Mouse (Mus musculus): ENCODE data around the gene Stx17.

GRCm38 (mm10) chr4:48163851-48164250 is 39.1 kb downstream of the Stx17 start:
- TF ChIP-seq GATA1 (IDR thresholded peaks at IDR 0.05; ENCODE audit: borderline replicate concordance, low read length): no peak
- no peak for TF ChIP-seq FLI1 (IDR thresholded peaks at IDR 0.05; ENCODE audit: low read length)
